Comparison of ENCODE assay signal across 7 mouse cellular contexts in genomic region chr19:44195138-44195537, GRCm38 (mm10). TPM values are rescaled to one million over a fixed set of nuclear protein-coding genes. Genes with fewer than 3 reads are reported as not detected.
DNase-seq lines count a peak whose midpoint lies in the region; ATAC-seq and TF ChIP-seq lines count a peak whose summit lies in the region.

No protein-coding gene starts in this region.

- H3K4me1 ChIP-seq in lung, postnatal 0 days (ENCODE audit: insufficient read depth, low read depth, low read length): no peaks in the 10 kb centered on the region

- peak; percentile 86 for DNase-seq in NIH3T3 (ENCODE audit: low read depth)
- peak; percentile 79 for DNase-seq in cerebellum, adult 9-10 months
- peak; percentile 57 to 66 for DNase-seq in frontal cortex, postnatal 25 days (ENCODE audit: low spot score in 2 of 2)
- peak; percentile 13 for DNase-seq in large intestine, adult 2 months (ENCODE audit: low read depth, low spot score)
- DNase-seq in lung, postnatal 0 days (ENCODE audit: low spot score): peak; percentile 76
- peak; percentile 29 to 53 for DNase-seq in right cerebral cortex, postnatal 36 days (ENCODE audit: low spot score in 2 of 2)

- no peak overlapping the region for H3K4me2 ChIP-seq in lung, postnatal 0 days (replicated peaks; ENCODE audit: low read depth, low read length)

- H3K9me3 ChIP-seq in lung, postnatal 0 days (ENCODE audit: low read length): no peaks in the 10 kb centered on the region

- 13% methylated on average over 7 of the region's 7 CpGs for WGBS in large intestine, adult 2 months
- WGBS in lung, postnatal 0 days: 12% methylated on average over 7 of the region's 7 CpGs

- no peaks in the 10 kb centered on the region for H3K27me3 ChIP-seq in lung, postnatal 0 days (replicated peaks; ENCODE audit: insufficient read depth, low read length)

- no peak for TF ChIP-seq EP300 in lung, postnatal 0 days (IDR thresholded peaks at IDR 0.05)

- ATAC-seq in CD4-positive, CD25-positive, alpha-beta regulatory T cell, adult 4 months: peak; percentile 45
- 0 out of 2 replicates have a peak, but pooled peaks have one; percentile 29 for ATAC-seq in lung, postnatal 0 days

- H3K9ac ChIP-seq in lung, postnatal 0 days (replicated peaks; ENCODE audit: low read depth): no peak overlapping the region

- no peaks in the 10 kb centered on the region for H3K36me3 ChIP-seq in lung, postnatal 0 days (ENCODE audit: insufficient read depth, low read length)

- H3K27ac ChIP-seq in lung, postnatal 0 days (ENCODE audit: low read length): no peak overlapping the region

- peak; percentile 88 for TF ChIP-seq CTCF in lung, postnatal 0 days (IDR thresholded peaks at IDR 0.05)

- H3K4me3 ChIP-seq in lung, postnatal 0 days (ENCODE audit: low read depth, low read length): no peak overlapping the region

RNA-seq across cellular contexts. Expression of gene Pkd2l1, which starts 2.9 kb away (rescaled TPM):
- polyA plus RNA-seq in CD4-positive, CD25-positive, alpha-beta regulatory T cell, adult 4 months (2017; shearing (Covaris generic)): not detected
- 0.11 and 0.40 TPM in 2 replicates for polyA plus RNA-seq in large intestine, adult 2 months (2012; rRNA removed)
- 0.04 and 0.05 TPM in 2 replicates for polyA plus RNA-seq in lung, postnatal 0 days (2015; fragmentation: Nextera tagmentation; extraction: Ambion mirVana)

RNA-seq across cellular contexts. Expression of gene Scd3, which starts 7.9 kb away (rescaled TPM):
- polyA plus RNA-seq in CD4-positive, CD25-positive, alpha-beta regulatory T cell, adult 4 months (2017; shearing (Covaris generic)): not detected
- polyA plus RNA-seq in large intestine, adult 2 months (2012; rRNA removed): not detected in 2 replicates
- 0.50 and 0.60 TPM in 2 replicates for polyA plus RNA-seq in lung, postnatal 0 days (2015; fragmentation: Nextera tagmentation; extraction: Ambion mirVana)

RNA-seq across cellular contexts. Expression of gene Bloc1s2, which starts 48.9 kb away (rescaled TPM):
- 100 to 1,000 TPM; 117 to 129 TPM for polyA plus RNA-seq in CD4-positive, CD25-positive, alpha-beta regulatory T cell, adult 4 months (2017; shearing (Covaris generic))
- polyA plus RNA-seq in large intestine, adult 2 months (2012; rRNA removed): 31.0 and 32.4 TPM in 2 replicates
- polyA plus RNA-seq in lung, postnatal 0 days (2015; fragmentation: Nextera tagmentation; extraction: Ambion mirVana): 62.0 and 63.5 TPM in 2 replicates

RNA-seq across cellular contexts. Expression of gene Cwf19l1, which starts 59.5 kb away (rescaled TPM):
- polyA plus RNA-seq in CD4-positive, CD25-positive, alpha-beta regulatory T cell, adult 4 months (2017; shearing (Covaris generic)): 10 to 100 TPM; 31.4 to 31.6 TPM
- polyA plus RNA-seq in large intestine, adult 2 months (2012; rRNA removed): 5.8 and 6.4 TPM in 2 replicates
- polyA plus RNA-seq in lung, postnatal 0 days (2015; fragmentation: Nextera tagmentation; extraction: Ambion mirVana): 14.2 and 18.5 TPM in 2 replicates

Comparison
In these comparisons a context has a peak if more than half of its experiments do, and no peak if none do; other contexts are left out.
1. DNase-seq: peak in every context shown above with its lines; median percentile 86 in NIH3T3; 79 in cerebellum, adult 9-10 months; 76 in lung, postnatal 0 days; 62 in frontal cortex, postnatal 25 days; 41 in right cerebral cortex, postnatal 36 days; 13 in large intestine, adult 2 months.